Mouse (Mus musculus) cortical plate, adult 2 months (tissue): ENCODE measurements at regions not wholly inside any gene's neighbourhood (a gene's known extent, or its start where the extent isn't known, plus 50 kb on each side); places are given as distances from the start of the nearest gene placed in this dataset.
"Not testable (repeated sequence)": the region's sequence is repeated elsewhere in the genome, so short reads cannot be mapped to it uniquely, and the experiment has no call there.

Source experiments
- H3K27ac ChIP-seq: fragments of 200-500 bp; 2 replicates; pipeline ENCODE4 v1.5.1; 2012; ENCODE audit warnings: low read length, control low read depth, inconsistent platforms; ENCODE audit not compliant: insufficient read depth
- H3K4me1 ChIP-seq: fragments of 200-500 bp; 2 replicates; pipeline ENCODE4 v1.6.1; 2011; ENCODE audit warnings: low read length; ENCODE audit not compliant: control insufficient read depth, insufficient read depth
- H3K4me3 ChIP-seq: fragments of 200-500 bp; 2 replicates; pipeline ENCODE4 v1.5.1; 2011; ENCODE audit warnings: mild to moderate bottlenecking, low read length, control low read depth; ENCODE audit not compliant: insufficient read depth
- CTCF ChIP-seq: fragments of 200-500 bp; IDR thresholded peaks from 2 replicates; pipeline ENCODE4 v1.5.1; 2011; ENCODE audit warnings: mild to moderate bottlenecking, control low read depth, low read length; ENCODE audit not compliant: insufficient read depth; ENCODE audit errors: extremely low read depth
- POLR2A ChIP-seq: fragments of 200-500 bp; IDR thresholded peaks from 2 replicates; pipeline ENCODE4 v1.6.1; 2011; ENCODE audit warnings: mild to moderate bottlenecking, low read length, control low read depth; ENCODE audit not compliant: insufficient read depth; ENCODE audit errors: extremely low read depth

DNA sequence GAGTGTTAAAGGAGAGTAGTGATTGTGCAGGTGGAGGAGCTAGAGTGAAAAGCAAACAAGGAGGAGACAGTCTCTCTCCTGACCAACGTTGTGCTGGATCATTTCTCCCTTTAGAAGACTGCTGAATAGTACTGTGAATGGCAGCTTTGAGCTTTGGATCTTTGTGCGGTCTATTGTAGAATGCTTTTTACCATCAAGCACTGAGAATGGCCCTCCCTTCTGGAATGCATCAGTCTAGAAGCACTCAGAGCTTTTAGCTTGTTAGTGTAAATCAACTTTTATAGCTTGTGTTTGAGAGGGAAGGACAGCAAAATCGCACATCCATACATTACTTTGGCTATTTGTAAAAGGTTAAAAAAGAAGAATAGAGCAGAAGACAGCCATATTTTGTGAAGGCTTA lies 534.2 kb downstream of the Nova1 start:
- no peaks in the 10 kb centered on the region for H3K4me1 ChIP-seq
- H3K27ac ChIP-seq, result no peak overlapping the region
- TF ChIP-seq POLR2A, result no peak
- TF ChIP-seq CTCF, result no peak
- no peak overlapping the region for H3K4me3 ChIP-seq

- Histone ChIP-seq H3K4me1 (no peaks in the 10 kb centered on the region), H3K27ac (no peak overlapping the region), H3K4me3 (no peak overlapping the region)
- TF ChIP-seq POLR2A (no peak), CTCF (no peak)
Measured at GRCm38 (mm10) chr12:46248402-46249018, 570.2 kb downstream of the Nova1 start.

- Histone ChIP-seq H3K27ac (no peak overlapping the region), H3K4me3 (no peak overlapping the region), H3K4me1 (no peaks in the 10 kb centered on the region)
- TF ChIP-seq CTCF (no peak), POLR2A (no peak)
Measured at GRCm38 (mm10) chr12:46244925-46245324, 573.8 kb downstream of the Nova1 start.

GRCm38 (mm10) chr12:46232359-46232758 lies 586.4 kb downstream of the Nova1 start:
- no peak for TF ChIP-seq POLR2A
- TF ChIP-seq CTCF, result no peak
- Histone ChIP-seq H3K4me3 (no peak overlapping the region), H3K4me1 (no peaks in the 10 kb centered on the region), H3K27ac (no peak overlapping the region)

GRCm38 (mm10) chr12:46215328-46215727 lies 603.4 kb downstream of the Nova1 start:
- not testable (repeated sequence) for H3K4me1 ChIP-seq, H3K4me3 ChIP-seq

GRCm38 (mm10) chr12:46199076-46199475 lies 619.7 kb downstream of the Nova1 start:
- H3K27ac ChIP-seq, result no peak overlapping the region
- TF ChIP-seq POLR2A, result no peak

More at GRCm38 (mm10) chr12:46215328-46215727, 603.4 kb downstream of the Nova1 start:
- H3K27ac ChIP-seq, result not testable (repeated sequence)

DNA sequence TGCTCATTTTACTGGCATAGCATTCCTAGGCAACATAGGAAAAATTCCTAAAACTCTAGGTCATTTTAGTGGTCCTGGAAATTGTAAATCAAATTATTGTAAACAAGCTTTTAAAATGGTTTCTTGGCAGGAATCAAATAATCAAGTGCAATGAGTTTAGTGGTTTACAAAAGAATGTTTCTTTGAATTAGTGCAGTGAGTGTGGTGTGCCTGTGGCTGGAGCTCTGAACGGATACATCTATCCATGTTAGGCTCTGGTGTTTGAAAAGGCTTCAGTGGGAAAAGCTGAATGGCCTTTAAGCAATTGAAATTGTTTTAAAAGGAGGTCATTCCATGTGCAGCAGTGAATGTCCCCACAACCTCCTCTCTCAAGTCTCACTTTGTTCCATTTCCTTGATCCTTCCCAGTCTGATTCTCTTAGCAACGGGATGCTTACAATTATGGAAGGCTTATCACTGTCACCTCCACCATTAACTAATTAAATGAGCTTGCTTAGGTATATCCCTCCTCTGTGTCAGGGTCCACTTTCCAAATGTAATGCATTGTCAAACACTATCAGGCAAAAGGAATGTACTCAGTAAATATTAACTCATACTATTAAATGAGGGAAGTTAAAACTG lies 621.1 kb downstream of the Nova1 start:
- TF ChIP-seq CTCF (no peak), POLR2A (no peak)
- H3K27ac ChIP-seq, result no peak overlapping the region
- H3K4me1 ChIP-seq, result no peaks in the 10 kb centered on the region
- no peak overlapping the region for H3K4me3 ChIP-seq

More at GRCm38 (mm10) chr12:46199076-46199475, 619.7 kb downstream of the Nova1 start:
- H3K4me3 ChIP-seq, result no peak overlapping the region
- H3K4me1 ChIP-seq, result no peaks in the 10 kb centered on the region

- Histone ChIP-seq H3K4me1 (no peaks in the 10 kb centered on the region), H3K27ac (no peak overlapping the region), H3K4me3 (no peak overlapping the region)
- no peak for TF ChIP-seq CTCF
- no peak for TF ChIP-seq POLR2A
Measured at GRCm38 (mm10) chr12:46194173-46194572, 624.6 kb downstream of the Nova1 start.
